Mouse (Mus musculus): Measurements from ENCODE around the gene Cog6. TPM values are rescaled to one million over a fixed set of nuclear protein-coding genes. Genes with fewer than 3 reads are reported as not detected.

Cog6 gene
- polyA plus RNA-seq, 1 experiment from 2014 or later, result 42.1 TPM

DNA sequence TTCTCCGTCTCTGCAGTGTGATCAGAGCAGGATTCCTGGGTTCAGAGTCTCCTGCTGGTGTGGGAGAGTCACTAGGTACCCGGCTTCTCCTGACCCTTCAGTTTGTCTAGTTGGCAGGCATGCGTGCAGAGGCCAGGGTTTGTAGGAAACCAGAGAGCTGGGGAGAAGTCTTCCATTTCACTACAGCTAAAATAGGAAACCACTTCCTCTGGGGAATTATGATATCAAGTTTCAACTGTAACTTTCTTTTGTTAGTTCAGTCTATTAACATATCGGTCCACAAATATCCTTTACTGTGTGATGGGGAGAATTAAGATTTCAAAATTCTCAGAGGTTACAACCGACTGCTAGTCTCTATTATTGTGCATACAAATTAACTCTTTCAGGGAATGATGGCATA is 19.0 kb upstream of the Cog6 start:
- no peak overlapping the region for H3K4me3 ChIP-seq (replicated peaks; ENCODE audit: low read depth, low read length)
- H3K9ac ChIP-seq (ENCODE audit: low read depth, low read length), result no peak overlapping the region
- no peaks in the 10 kb centered on the region for H3K36me3 ChIP-seq (ENCODE audit: insufficient read depth, low read length)
- 27% methylated on average over 5 of the region's 5 CpGs for WGBS
- no peak overlapping the region for H3K4me2 ChIP-seq (ENCODE audit: low read length)
- DNase-seq (ENCODE audit: low spot score), result peak; percentile 73
- no peak for ATAC-seq (replicated peaks; ENCODE audit: low FRiP score, low read depth)
- H3K27ac ChIP-seq, result no peak overlapping the region
- H3K4me1 ChIP-seq (replicated peaks; ENCODE audit: insufficient read depth, low read length), result 0 out of 2 replicates have a peak, but pooled peaks cover 3% of the 10 kb centered on the region
- no peak for TF ChIP-seq CTCF (IDR thresholded peaks at IDR 0.05; ENCODE audit: low read depth)
- H3K27me3 ChIP-seq (ENCODE audit: insufficient read depth, low read length), result no peaks in the 10 kb centered on the region
- no peaks in the 10 kb centered on the region for H3K9me3 ChIP-seq (replicated peaks; ENCODE audit: low read length)

DNA sequence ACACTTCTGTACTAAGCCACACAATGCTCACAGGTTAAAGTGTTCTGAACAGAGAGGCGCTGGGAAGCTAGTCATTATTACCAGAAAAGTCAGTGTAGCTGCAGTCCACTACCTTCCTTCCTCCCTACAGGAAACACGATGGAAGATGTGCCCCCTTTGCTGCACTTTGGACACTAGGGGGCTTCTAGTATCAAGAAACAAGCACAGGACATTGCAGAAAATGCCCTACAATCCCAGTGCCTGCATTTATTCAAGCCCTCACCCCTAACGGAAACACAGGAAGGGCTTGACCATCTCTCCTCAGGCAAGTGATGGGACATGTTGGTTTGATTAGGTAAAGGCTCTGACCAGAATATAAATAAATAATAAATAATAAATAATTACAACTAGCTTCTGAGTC is 16.4 kb upstream of the Cog6 start:
- Histone ChIP-seq H3K9me3 (replicated peaks; ENCODE audit: low read length) (no peaks in the 10 kb centered on the region), H3K9ac (ENCODE audit: low read depth, low read length) (no peak overlapping the region), H3K27ac (no peak overlapping the region), H3K36me3 (ENCODE audit: insufficient read depth, low read length) (no peaks in the 10 kb centered on the region), H3K27me3 (ENCODE audit: insufficient read depth, low read length) (no peaks in the 10 kb centered on the region), H3K4me3 (replicated peaks; ENCODE audit: low read depth, low read length) (no peak overlapping the region), H3K4me1 (replicated peaks; ENCODE audit: insufficient read depth, low read length) (no peaks in the 10 kb centered on the region), H3K4me2 (ENCODE audit: low read length) (no peak overlapping the region)
- peak; percentile 85 for DNase-seq (ENCODE audit: low spot score)
- ATAC-seq (replicated peaks; ENCODE audit: low FRiP score, low read depth), result no peak
- WGBS, result 19% methylated on average over 3 of the region's 3 CpGs
- TF ChIP-seq CTCF (IDR thresholded peaks at IDR 0.05; ENCODE audit: low read depth), result peak; percentile 80

DNA sequence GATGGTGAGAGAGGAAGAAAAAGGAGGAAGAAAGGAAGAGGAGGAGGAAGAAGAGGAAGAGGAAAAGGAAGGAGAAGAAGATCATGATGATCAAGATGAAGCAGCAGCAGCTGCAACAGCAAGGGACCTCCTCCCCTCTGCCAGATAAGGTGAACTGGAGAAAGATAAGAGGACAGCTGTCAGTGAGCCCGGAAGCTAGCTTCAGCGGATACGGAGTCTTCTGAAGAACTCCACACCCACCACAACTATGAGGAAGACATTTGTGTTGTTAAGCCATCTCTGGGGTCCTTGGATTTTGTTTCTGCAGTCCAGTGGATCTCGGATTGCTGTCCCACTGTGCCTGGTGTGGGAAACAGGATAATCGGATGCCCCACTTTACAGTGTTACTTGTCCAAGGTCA is 15.4 kb upstream of the Cog6 start:
- H3K4me2 ChIP-seq (ENCODE audit: low read length), result no peak overlapping the region
- no peak overlapping the region for H3K27ac ChIP-seq
- 70% methylated on average over 5 of the region's 5 CpGs for WGBS
- no peaks in the 10 kb centered on the region for H3K4me1 ChIP-seq (replicated peaks; ENCODE audit: insufficient read depth, low read length)
- TF ChIP-seq CTCF (IDR thresholded peaks at IDR 0.05; ENCODE audit: low read depth), result no peak
- no peak overlapping the region for H3K4me3 ChIP-seq (replicated peaks; ENCODE audit: low read depth, low read length)
- no peak for DNase-seq (ENCODE audit: low spot score)
- no peaks in the 10 kb centered on the region for H3K27me3 ChIP-seq (ENCODE audit: insufficient read depth, low read length)
- no peak overlapping the region for H3K9ac ChIP-seq (ENCODE audit: low read depth, low read length)
- no peaks in the 10 kb centered on the region for H3K9me3 ChIP-seq (replicated peaks; ENCODE audit: low read length)
- no peak for ATAC-seq (replicated peaks; ENCODE audit: low FRiP score, low read depth)
- no peaks in the 10 kb centered on the region for H3K36me3 ChIP-seq (ENCODE audit: insufficient read depth, low read length)

DNA sequence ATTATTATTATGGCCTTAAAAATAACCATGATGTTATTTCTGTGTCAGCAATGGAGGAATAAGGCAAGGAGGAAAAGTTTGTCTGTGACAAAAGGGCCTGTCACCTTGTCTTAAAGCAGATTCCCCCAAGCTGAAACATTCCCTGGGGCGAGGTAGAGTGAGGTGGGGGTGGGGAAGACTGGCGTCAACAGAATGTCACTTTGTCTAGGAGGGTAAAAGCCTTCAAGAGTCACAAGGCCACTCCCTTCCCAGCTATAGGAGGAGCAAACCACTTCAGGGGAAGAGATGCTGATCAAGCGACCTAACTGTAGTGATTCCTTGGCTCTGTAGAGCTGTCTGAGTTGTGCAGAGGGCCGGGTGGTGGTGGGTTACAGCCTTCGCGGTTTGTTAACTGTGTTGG is 14.5 kb upstream of the Cog6 start:
- no peak for TF ChIP-seq CTCF (IDR thresholded peaks at IDR 0.05; ENCODE audit: low read depth)
- 56% methylated on average over 6 of the region's 6 CpGs for WGBS
- no peak for DNase-seq (ENCODE audit: low spot score)
- H3K4me2 ChIP-seq (ENCODE audit: low read length), result no peak overlapping the region
- H3K9ac ChIP-seq (ENCODE audit: low read depth, low read length), result no peak overlapping the region
- ATAC-seq (replicated peaks; ENCODE audit: low FRiP score, low read depth), result no peak
- H3K27ac ChIP-seq, result no peak overlapping the region
- H3K9me3 ChIP-seq (replicated peaks; ENCODE audit: low read length), result no peaks in the 10 kb centered on the region
- no peak overlapping the region for H3K4me3 ChIP-seq (replicated peaks; ENCODE audit: low read depth, low read length)
- no peaks in the 10 kb centered on the region for H3K27me3 ChIP-seq (ENCODE audit: insufficient read depth, low read length)
- no peaks in the 10 kb centered on the region for H3K4me1 ChIP-seq (replicated peaks; ENCODE audit: insufficient read depth, low read length)
- no peaks in the 10 kb centered on the region for H3K36me3 ChIP-seq (ENCODE audit: insufficient read depth, low read length)

GRCm38 (mm10) chr3:53029046-53029445 is 12.0 kb upstream of the Cog6 start:
- no peaks in the 10 kb centered on the region for H3K27me3 ChIP-seq (ENCODE audit: insufficient read depth, low read length)
- DNase-seq (ENCODE audit: low spot score) (peak; percentile 90), ATAC-seq (replicated peaks; ENCODE audit: low FRiP score, low read depth) (no peak)
- H3K27ac ChIP-seq, result no peak overlapping the region
- no peaks in the 10 kb centered on the region for H3K36me3 ChIP-seq (ENCODE audit: insufficient read depth, low read length)
- H3K4me3 ChIP-seq (replicated peaks; ENCODE audit: low read depth, low read length), result no peak overlapping the region
- TF ChIP-seq CTCF (IDR thresholded peaks at IDR 0.05; ENCODE audit: low read depth), result peak; percentile 88
- 21% methylated on average over 7 of the region's 7 CpGs for WGBS
- no peaks in the 10 kb centered on the region for H3K4me1 ChIP-seq (replicated peaks; ENCODE audit: insufficient read depth, low read length)
- no peak overlapping the region for H3K4me2 ChIP-seq (ENCODE audit: low read length)
- no peaks in the 10 kb centered on the region for H3K9me3 ChIP-seq (replicated peaks; ENCODE audit: low read length)
- no peak overlapping the region for H3K9ac ChIP-seq (ENCODE audit: low read depth, low read length)

DNA sequence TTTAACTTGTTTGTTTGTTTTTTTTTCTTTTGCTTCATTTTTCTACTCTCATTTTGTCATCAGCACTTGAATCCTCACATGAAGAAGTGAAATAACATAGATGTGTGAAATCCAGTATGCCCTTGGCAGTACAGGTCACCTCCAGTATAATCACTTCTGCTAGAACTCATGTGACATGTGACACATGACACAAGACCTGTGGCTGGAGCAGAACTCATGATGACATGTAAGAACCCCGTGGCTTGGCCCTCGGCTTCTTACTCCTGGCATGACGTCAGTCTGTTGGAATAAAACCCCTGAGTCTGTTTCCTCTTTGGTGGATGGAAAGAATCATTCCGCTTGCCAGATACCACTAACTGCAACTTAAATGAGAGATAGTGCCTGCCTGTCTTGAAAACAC is 10.3 kb upstream of the Cog6 start:
- no peak overlapping the region for H3K27ac ChIP-seq
- 79% methylated on average over 4 of the region's 4 CpGs for WGBS

DNA sequence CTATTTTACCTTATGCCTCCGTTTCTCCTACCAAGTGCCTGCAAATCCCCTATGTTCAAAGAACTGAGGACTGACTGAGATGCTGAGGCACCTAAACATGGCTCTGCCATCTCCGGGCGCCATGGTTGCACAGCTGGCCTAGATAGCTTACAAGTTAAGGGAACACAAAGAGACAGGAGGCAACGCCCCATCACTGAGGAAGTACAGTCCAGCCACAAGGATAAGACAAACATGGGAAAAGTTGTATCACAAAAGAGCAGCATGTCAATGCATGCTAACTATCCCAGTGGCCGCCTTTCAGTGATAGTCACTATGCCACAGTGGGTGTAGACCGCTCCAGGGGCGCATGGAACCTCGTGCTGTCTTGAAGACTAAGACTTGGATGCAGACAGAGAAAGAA is 9.6 kb downstream of the Cog6 start:
- Histone ChIP-seq H3K27me3 (ENCODE audit: insufficient read depth, low read length) (no peaks in the 10 kb centered on the region), H3K9ac (ENCODE audit: low read depth, low read length) (no peak overlapping the region), H3K9me3 (replicated peaks; ENCODE audit: low read length) (no peaks in the 10 kb centered on the region), H3K36me3 (ENCODE audit: insufficient read depth, low read length) (peaks cover 29% of the 10 kb centered on the region), H3K4me2 (ENCODE audit: low read length) (no peak overlapping the region), H3K27ac (no peak overlapping the region), H3K4me1 (replicated peaks; ENCODE audit: insufficient read depth, low read length) (no peaks in the 10 kb centered on the region), H3K4me3 (replicated peaks; ENCODE audit: low read depth, low read length) (no peak overlapping the region)
- ATAC-seq (replicated peaks; ENCODE audit: low FRiP score, low read depth) (no peak), DNase-seq (ENCODE audit: low spot score) (no peak)
- TF ChIP-seq CTCF (IDR thresholded peaks at IDR 0.05; ENCODE audit: low read depth), result no peak
- 93% methylated on average over 8 of the region's 8 CpGs for WGBS

More for the DNA sequence above, 10.3 kb upstream of the Cog6 start:
- Histone ChIP-seq H3K36me3 (ENCODE audit: insufficient read depth, low read length) (no peaks in the 10 kb centered on the region), H3K4me2 (ENCODE audit: low read length) (no peak overlapping the region), H3K9ac (ENCODE audit: low read depth, low read length) (no peak overlapping the region), H3K27me3 (ENCODE audit: insufficient read depth, low read length) (no peaks in the 10 kb centered on the region), H3K4me3 (replicated peaks; ENCODE audit: low read depth, low read length) (no peak overlapping the region), H3K4me1 (replicated peaks; ENCODE audit: insufficient read depth, low read length) (no peaks in the 10 kb centered on the region), H3K9me3 (replicated peaks; ENCODE audit: low read length) (no peaks in the 10 kb centered on the region)
- DNase-seq (ENCODE audit: low spot score), result no peak
- ATAC-seq (replicated peaks; ENCODE audit: low FRiP score, low read depth), result no peak
- TF ChIP-seq CTCF (IDR thresholded peaks at IDR 0.05; ENCODE audit: low read depth), result no peak

Data from kidney, postnatal 0 days (tissue).